Mouse (Mus musculus): Measurements from ENCODE around the gene Fkbpl. TPM values are rescaled to one million over a fixed set of nuclear protein-coding genes. Genes with fewer than 3 reads are reported as not detected.

Fkbpl gene
- 1 to 10 TPM; 8.2 to 8.3 TPM for total RNA-seq (2021)
- long read RNA-seq, experiment 1, transcript Fkbpl-201 (2 exons, 1,270 nt) = major isoform, 9 of 11 reads
- long read RNA-seq, experiment 1, partial matches to known transcripts = 0 of 11 reads
- long read RNA-seq, experiment 1, other reads (novel, unspliced or antisense) = 1 of 11 reads
- long read RNA-seq, experiment 2, partial matches to known transcripts = 0 of 5 reads
- long read RNA-seq, experiment 2, other reads (novel, unspliced or antisense) = 1 of 5 reads

DNA sequence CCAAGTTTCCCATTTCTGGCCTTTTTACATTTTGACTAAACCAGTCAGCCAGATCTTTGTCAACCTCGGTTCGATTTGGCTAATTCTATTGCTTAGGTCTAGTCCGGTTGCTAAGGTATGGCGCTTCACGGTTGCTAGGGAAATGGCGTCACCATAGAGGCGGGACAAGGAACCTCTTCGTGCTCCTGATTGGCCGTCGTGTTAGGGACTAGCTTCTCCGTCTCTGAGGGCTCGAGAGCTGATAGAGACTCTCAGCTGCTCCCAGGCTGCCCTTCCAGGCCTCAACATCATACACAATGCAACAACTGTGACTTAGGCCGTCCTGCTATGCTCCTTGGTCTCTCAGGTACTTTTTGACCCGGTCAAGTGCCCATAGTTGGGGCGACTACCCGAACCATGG lies at the start of gene Fkbpl:
Fkbpl (plus strand) TSS at position 157 of the 400 bp plus-strand sequence.
- peak; percentile 92 to 97 for DNase-seq
- intact Hi-C loops (cut with DNase I) = no loop called here

DNA sequence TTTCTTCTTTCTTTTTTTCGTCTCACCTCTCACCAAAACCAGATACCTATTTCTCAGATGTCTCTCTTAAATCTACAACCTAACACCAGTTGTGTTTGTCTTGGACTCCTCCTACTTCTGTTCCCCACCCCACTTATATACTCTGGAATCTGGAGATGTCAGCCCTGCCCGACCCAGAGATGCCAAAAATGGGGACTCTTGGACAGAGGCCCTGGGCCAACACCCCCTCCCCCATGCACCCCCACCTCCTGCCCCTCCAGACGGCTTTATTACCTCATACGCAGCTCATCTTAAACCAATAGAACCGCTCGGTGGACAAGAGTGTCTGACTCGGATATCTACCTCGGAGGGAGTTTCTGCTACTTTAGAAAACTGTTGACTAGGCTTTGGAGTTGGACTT lies 48.5 kb upstream of the Fkbpl start:
- intact Hi-C loops (cut with DNase I) = no loop called here
- DNase-seq = no peak

DNA sequence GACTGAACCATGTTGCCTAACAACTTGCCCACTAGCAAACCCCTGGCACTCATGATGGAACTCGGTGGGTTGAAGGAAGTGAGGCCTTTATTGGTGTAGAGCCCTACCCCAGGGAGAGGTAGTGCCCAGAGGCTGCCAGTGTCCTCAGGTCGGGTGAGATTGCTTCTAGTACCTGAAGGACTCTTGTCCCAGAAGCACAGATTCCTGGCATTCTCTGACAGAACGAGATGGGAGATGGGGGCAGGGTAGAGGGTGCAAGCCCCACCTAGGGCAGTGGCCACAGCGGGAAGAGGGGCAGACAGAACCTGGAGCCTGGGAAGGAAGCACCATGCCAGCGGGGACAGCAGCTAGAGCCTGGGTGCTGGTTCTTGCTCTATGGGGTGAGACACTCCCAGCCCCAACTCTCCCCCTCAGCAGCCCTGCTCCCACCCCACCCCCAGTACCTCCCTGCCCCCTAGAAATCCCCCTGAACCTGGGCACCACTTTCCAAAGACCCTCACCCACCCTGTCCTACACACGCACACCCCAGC lies 46.9 kb upstream of the Fkbpl start, which contains the start of gene Ager:
Ager (plus strand) TSS at position 297 of the 530 bp plus-strand sequence.
- no peak for DNase-seq
- intact Hi-C loops (cut with DNase I) = no loop called here

DNA sequence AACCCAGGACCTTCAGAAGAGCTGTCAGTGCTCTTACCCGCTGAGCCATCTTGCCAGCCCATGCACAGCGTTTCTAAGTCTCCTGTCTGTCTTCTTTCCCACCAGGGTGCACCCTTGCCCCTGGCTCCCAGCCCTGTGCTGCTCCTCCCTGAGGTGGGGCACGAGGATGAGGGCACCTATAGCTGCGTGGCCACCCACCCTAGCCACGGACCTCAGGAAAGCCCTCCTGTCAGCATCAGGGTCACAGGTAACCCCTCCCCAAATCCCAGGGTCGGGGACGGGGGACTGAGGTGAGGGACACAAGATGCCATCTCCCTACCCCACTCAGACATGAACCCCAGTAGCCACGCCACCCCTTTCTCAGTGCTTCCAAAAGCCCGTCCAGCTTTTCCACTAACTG lies 44.7 kb upstream of the Fkbpl start:
- intact Hi-C loops (cut with DNase I) = loop anchor here (10.0 kb wide), 1 partner anchor 475 kb away; the partner anchor contains the start of gene Brd2

DNA sequence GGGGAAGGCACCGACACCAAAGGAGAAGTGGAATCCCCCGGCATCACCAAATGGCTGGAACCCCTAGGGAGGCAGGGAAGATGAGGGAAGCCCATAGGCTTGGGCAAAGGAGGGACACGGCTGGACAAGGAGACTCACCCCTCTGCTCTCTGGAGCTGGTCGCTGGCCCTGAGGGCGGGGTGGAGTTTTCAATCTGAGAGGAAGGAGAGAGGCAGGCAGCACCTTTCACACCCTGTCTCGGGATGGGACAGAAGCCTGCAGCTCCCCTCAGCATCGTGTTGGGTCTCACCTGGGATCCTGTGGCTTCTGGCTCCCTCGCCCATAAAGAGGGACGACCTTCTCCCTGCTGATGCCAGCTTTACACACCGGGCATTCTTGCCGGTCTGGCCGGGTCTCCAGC lies 42.8 kb upstream of the Fkbpl start:
- no peak for DNase-seq
- intact Hi-C loops (cut with DNase I) = loop anchor here (10.0 kb wide), 1 partner anchor 477 kb away; the partner anchor contains the start of gene Brd2

More for the DNA sequence above, 44.7 kb upstream of the Fkbpl start:
- no peak for DNase-seq

DNA sequence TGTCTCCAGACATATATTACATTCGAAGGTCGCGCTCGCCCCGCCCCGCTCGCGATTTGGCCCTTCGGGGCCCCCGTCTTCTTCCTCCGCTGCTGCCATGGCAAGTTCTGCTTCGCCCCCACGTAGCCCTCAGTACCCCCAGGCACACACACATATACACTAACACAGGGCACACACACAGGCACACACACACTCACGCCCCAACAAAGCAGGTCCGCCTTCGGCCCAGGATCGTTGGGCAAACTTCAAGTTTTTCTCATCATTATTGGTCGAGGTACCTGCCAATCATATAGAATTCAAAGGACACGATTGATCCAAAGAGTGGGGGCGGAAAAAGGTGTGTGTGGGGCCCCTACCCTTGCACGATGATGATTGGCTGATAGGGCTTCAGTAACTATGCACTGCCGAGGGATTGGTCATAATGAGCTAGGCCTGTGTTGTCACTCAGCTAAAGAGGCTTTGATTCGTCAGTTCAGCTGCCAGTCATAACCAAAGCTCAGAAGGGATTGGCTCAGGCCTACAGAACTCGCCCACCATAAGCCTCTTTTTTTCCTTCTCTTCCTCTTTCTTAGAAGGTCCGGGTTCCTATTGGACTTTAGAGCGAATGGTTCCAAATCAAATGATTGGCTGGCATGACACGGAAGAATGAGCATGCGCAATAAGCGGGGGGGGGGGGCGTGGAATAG lies 41.0 kb upstream of the Fkbpl start, which contains the start of gene Rnf5:
Rnf5 (minus strand) TSS at position 316 of the 686 bp plus-strand sequence.
- DNase-seq = peak; percentile 96 to 98
- intact Hi-C loops (cut with DNase I) = loop anchor here (1.0 to 10.0 kb wide), 2 partner anchors 10 to 479 kb away; partner anchors contain the start of gene Brd2

DNA sequence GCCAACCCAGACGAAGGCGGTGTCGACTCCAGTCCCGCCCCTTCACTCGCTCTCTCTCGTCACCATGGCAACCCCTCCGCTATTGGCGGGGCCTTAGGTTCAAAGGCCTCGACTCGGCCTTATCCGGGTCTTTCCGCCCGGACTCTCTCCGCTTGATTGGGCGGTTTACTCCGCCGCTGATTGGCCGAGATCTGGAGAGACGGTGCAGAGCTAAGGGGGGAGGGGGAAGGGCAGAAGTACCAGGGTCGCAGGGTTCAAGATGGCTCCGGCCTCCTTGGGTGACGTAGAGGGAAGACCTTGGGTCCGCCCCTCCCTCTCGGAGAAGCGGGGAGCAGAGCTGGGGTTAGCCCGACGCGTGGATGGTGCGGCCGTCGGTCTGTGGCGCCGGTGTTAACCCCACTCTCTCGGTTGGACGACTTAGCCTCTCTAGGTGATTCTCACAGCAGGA lies 40.5 kb upstream of the Fkbpl start, which contains the start of gene Agpat1:
Agpat1 (plus strand) TSS at position 202 of the 448 bp plus-strand sequence.
- intact Hi-C loops (cut with DNase I) = loop anchor here (10.0 kb wide), 1 partner anchor 479 kb away; the partner anchor contains the start of gene Brd2
- peak; percentile 96 to 98 for DNase-seq

DNA sequence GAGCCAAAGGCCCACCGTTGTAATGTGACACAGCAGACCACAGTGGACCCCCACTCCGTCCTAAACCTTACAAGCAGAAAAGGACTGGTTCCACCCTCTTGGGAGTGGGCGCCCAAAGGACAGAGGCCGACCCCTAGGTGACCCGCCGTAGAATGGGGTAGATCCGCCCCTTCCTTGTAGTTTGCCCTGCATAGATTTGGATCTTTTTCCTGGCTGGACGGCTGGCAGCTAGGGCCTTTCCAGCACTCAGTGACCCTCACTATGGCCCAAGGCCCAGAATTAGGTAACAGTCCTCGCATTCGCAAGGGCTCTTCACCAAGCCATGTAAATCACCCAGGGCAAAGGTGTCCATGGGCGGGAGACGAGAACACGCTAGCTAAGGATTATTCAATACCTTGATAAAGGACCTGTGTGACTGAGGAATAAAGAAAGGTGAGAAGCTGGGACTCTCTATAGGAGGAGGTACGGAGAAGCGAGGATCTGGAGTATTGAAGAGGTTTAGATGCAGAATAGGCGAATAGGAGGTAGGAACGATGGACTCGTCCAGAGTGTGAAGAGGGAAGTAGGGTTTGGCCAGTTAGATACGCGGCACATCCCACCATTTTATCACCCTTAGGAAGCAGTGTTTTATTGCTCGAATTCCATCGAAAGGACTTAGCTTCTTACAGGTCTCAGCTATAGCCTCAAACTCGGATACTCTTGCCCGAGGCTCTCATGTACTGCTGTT lies 39.9 kb upstream of the Fkbpl start:
- intact Hi-C loops (cut with DNase I) = loop anchor here (10.0 kb wide), 1 partner anchor 480 kb away; the partner anchor contains the start of gene Brd2

DNA sequence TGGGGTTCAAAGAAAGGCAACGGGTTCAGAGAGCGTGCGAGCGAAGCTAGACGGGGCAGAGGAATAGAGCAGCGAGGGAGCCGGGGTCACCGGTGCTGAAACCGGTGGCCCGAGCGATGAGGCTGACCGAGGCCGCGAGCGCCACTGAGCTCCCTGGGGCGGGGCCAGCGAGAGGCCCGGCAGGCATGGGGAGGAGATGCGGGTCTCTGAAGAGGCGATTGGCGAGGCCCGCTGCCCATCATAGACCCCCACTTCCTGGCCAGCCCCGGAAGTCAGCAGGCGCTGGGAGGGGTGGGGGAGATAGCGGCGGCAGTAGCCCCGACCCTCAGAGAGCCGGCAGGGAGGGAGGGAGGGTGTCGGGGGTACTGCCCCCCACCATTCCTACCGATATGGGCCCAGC lies 39.0 kb upstream of the Fkbpl start:
- intact Hi-C loops (cut with DNase I) = loop anchor here (10.0 kb wide), 1 partner anchor 481 kb away; the partner anchor contains the start of gene Brd2
- DNase-seq = peak; percentile 98

More for the DNA sequence above, 39.9 kb upstream of the Fkbpl start:
- DNase-seq = no peak

DNA sequence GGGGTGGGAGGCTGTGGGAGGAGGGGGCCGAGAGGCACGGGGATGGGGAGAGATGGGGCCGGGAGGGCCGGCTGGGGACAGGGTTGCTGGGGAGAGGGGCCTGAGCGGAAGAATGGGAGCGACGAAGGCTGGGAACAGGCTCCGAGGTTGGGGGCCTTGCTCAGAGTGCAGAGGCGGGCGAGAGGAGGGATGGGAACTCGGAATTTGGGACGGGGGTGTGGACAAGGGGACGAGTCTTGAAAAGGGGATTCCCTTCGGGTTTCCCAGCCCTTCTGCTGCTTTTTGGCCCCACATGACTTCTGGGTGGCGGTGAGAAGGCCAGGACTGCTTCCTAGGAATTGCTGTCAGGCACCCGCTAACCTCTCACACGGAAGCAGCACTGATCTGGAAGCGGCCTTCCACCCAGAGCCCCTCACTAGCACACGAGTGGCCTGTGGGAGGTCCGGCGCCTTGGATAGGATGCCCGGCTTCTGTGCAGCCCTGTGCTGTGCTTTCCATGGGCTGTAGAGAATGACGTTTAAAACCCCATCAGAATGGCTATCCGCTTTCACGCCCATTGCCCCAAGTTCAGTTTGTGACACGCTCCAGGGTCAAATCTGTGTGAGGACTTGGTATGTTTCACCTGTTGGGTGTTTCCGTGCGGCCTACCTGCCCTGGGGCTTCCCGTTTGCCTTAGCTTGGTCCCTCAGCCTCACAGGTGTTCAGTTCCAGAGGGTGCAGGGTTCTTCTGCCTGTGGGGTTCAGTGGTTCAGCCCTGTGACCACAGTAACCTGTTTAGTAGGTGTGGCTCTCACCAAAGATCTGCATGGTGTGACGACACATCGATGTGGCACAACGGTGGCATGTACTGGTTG lies 38.2 kb upstream of the Fkbpl start:
- intact Hi-C loops (cut with DNase I) = loop anchor here (10.0 kb wide), 1 partner anchor 482 kb away; the partner anchor contains the start of gene Brd2
- DNase-seq = no peak

DNA sequence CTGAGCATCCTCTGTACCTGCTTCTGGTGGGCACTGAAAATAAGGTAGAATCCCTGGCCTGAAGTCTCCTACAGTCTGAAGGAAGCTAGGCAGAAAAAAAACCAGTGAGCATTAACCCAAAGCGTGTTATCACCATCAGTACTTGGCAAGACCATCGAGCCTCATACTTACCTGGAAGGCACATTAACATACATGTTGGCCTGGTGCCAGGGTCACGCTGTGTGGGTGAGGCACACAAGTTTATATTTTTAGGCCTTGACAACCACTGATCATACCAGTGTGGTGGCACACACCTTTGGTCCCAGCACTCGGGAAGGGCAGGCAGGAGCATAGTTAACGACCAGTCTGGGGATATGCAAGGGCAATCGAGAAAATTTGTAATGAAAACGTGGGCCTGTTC lies 36.6 kb upstream of the Fkbpl start:
- DNase-seq = no peak
- intact Hi-C loops (cut with DNase I) = loop anchor here (10.0 kb wide), 1 partner anchor 483 kb away; the partner anchor contains the start of gene Brd2

DNA sequence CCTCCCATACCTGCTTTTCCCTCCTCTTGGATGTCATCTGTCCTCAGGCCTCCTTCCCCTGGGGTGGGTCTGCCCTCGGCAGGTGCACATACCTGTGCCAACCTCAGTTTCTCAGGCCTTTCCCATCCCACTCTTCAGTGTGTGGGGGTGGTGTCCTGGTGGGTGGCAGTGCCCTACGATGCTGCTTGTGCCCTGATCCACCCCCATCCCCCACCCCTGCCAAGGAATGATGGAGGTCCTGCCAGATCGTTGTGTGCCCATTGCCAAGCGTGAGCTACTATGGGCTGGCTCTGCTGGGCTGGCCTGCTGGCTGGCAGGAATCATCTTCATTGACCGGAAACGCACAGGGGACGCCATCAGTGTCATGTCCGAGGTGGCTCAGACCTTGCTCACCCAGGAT lies 33.5 kb upstream of the Fkbpl start:
- intact Hi-C loops (cut with DNase I) = no loop called here

DNA sequence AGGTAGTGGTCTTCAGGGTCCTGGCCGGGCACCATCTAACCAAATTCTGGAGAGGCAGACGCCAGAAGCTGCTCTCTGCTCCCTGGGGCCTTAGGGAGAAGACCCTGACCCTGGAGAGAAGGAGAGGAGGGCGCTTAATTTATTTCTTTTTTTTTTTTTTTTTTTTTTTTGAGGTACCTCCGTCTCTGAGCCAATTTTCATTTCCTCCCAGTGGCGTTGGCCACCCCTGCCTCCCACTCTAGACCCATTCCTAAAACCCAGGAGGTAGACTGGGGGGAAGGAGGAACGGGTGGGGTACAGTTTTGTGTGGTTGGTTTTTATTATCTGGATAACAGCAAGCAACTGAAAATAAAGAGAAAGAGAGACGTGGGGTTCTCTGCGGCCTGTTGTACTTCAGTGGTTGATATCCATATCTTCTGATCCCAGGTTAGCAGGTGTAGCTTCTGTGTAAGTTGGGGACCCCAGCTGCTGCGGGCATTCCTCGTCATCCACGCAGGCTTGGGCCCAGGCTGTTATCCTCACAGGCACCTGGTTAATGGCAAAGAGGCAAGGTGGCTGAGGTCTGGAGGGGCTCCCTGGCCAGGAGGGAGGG lies 31.4 kb upstream of the Fkbpl start:
- no peak for DNase-seq
- intact Hi-C loops (cut with DNase I) = no loop called here

More for the DNA sequence above, 33.5 kb upstream of the Fkbpl start:
- no peak for DNase-seq

DNA sequence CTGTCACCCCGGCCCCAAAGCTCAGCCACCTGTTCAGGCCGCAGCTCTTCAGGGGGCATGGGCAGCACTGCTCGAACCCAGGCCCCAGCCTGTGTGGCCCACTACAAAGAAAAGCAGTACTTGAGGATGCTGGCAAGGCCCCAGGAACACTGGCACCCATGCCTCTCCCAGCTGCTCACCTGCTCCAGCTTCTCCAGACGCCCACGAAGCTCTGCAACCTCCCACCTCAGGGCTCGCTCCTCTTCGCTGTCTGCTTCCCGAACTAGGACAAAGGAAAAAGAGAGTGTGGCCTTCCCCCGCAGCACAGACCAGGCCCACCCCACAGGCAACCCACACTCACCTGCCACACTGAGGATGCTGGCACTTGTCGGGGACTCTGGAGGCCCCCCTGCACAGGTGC lies 30.7 kb upstream of the Fkbpl start:
- intact Hi-C loops (cut with DNase I) = no loop called here
- no peak for DNase-seq

DNA sequence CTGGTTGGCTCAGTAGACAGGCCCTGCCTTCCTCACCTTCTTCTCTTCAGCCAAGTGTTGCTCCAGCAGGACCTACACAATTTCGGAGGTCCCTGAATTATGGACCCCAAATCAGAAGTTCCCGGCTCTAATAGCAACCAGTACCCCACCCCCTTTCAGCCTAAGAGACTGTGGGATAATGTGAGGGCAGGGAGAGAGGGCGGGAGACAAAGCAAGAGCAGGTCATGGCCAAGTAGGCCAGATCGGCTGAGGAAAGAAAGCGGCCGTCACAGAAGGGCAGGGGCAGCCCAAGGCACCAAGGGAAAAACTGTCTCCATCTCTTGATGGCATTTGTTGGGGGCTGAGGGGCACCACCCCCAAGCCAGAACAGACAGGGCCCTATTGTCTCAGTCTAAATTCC lies 28.7 kb upstream of the Fkbpl start, which contains the start of gene Egfl8:
Egfl8 (minus strand) TSS at position 101 of the 400 bp plus-strand sequence.
- DNase-seq = no peak
- intact Hi-C loops (cut with DNase I) = loop anchor here (2.0 kb wide), 1 partner anchor 175 kb away; no protein-coding TSS in a partner anchor

DNA sequence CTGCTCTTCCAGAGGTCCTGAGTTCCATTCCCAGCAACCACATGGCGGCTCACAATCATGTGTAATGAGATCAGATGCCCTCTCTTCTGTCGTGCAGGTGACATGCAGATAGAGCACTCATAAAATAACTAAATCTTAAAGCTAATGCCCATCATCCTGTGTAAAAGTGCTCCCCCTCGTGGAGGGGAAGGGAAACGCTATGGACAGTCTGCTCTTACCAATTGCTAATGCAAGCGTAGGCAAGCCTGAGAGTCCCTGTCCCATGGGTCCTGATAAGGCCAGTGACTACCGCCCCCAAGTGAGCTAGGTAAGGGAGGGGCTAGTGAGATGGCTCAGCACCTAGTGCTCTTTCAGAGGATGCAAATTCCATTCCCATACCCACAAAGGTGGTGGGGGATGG lies 25.6 kb upstream of the Fkbpl start:
- peak; percentile 73 to 81 for DNase-seq
- intact Hi-C loops (cut with DNase I) = loop anchor here (1.0 kb wide), 1 partner anchor 47 kb away; no protein-coding TSS in a partner anchor

DNA sequence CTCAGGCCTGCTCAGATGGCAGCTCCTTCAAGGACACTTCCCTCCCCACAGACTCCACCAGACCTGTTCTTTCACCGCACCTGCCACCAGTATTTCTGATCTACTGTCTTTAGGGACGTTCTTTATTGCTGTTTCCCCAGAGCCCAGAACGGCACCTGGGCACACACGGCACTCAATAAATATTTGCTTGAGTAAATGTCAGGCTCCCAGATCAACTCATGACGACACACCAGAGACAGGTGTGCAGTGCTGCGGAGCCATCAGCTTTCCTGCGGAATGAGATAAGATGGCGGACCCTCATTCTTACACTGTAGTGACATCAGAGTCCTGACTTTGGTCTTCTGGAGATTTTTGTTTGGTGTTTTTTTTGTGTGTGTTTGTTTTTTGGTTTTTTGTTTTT lies 23.6 kb upstream of the Fkbpl start:
- DNase-seq = no peak
- intact Hi-C loops (cut with DNase I) = loop anchor here (10.0 kb wide), 1 partner anchor 94 kb away; no protein-coding TSS in a partner anchor

DNA sequence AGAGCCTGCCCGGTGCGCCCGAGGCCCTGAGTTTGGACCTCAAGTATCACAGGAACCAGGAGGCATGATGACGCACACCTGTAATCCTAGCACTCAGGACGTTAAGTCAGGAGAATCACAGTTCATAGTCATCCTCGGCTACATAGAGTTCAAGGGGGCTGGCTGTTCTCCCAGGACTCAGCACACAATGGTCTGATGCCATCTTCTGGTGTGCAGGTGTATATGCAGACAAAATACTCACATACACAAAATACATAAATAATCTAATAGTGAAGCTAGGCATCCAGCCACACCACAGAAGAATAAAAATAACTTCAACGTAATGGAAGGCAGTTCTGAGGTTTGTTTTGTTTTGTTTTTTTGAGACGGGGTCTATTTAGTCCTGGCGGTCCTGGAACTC lies 21.4 kb upstream of the Fkbpl start:
- DNase-seq = no peak
- intact Hi-C loops (cut with DNase I) = loop anchor here (10.0 kb wide), 1 partner anchor 92 kb away; no protein-coding TSS in a partner anchor

Data from heart, postnatal 14 days (tissue).